Comparison of ENCODE assay signal across 20 mouse cellular contexts in genomic region chr11:53616748-53617558, GRCm38 (mm10). TPM values are rescaled to one million over a fixed set of nuclear protein-coding genes. Genes with fewer than 3 reads are reported as not detected.
DNase-seq lines count a peak whose midpoint lies in the region; ATAC-seq and TF ChIP-seq lines count a peak whose summit lies in the region.
"Had no signal": no experiment of that assay in that cellular context is flagged by ENCODE, and none has a peak within 500 bp of the region (broad histone marks: within the 10 kb centered on the region; RNA-seq: fewer than 3 reads in every experiment).

No protein-coding gene starts in this region.

- H3K4me3 ChIP-seq in bone marrow, adult 2 months (replicated peaks; ENCODE audit: control insufficient read depth, low read depth, low read length), result peak overlapping the region; percentile 51
- peak overlapping the region; percentile 16; the same call in 1 of the 2 replicates for H3K4me3 ChIP-seq in liver, embryonic 12.5 days
- H3K4me3 ChIP-seq: embryonic facial prominence, embryonic 12.5 days; heart, embryonic 12.5 days; hindbrain, embryonic 12.5 days; neural tube, embryonic 12.5 days had no signal

- no peaks in the 10 kb centered on the region for H3K36me3 ChIP-seq in liver, embryonic 12.5 days
- H3K36me3 ChIP-seq: embryonic facial prominence, embryonic 12.5 days; heart, embryonic 12.5 days; hindbrain, embryonic 12.5 days; neural tube, embryonic 12.5 days had no signal

- ATAC-seq in CD4-positive, CD25-positive, alpha-beta regulatory T cell, adult 4 months, result peak; percentile 43
- ATAC-seq in liver, embryonic 12.5 days, result peak; percentile 48
- ATAC-seq: activated CD4-positive, CD25-positive, alpha-beta regulatory T cell, adult 4 months had no signal

- 0 out of 2 replicates have a peak overlapping the region, but pooled peaks have one; percentile 32 for H3K9ac ChIP-seq in liver, embryonic 12.5 days
- H3K9ac ChIP-seq: embryonic facial prominence, embryonic 12.5 days; heart, embryonic 12.5 days; hindbrain, embryonic 12.5 days; lung, embryonic 14.5 days; neural tube, embryonic 12.5 days had no signal

- DNase-seq in skeletal muscle tissue, adult 2 months (ENCODE audit: low read depth, low spot score), result peak; percentile 26
- no peak for DNase-seq in left cerebral cortex, postnatal 25 days (ENCODE audit: low spot score in 2 of 2)
- DNase-seq in right cerebral cortex, postnatal 4 days, result no peak
- no peak for DNase-seq in thymus, postnatal 10 days (ENCODE audit: low spot score in 2 of 2)
- DNase-seq: cerebellum, postnatal 25 days; kidney, adult 8-10 months; lung, embryonic 14.5 days; midbrain, embryonic 14.5 days; thymus, postnatal 14 days had no signal

- no peak for TF ChIP-seq POLR2A in bone marrow, adult 2 months (IDR thresholded peaks at IDR 0.05; ENCODE audit: borderline replicate concordance, control insufficient read depth, low read depth, low read length)

- peak overlapping the region; percentile 49 for H3K4me2 ChIP-seq in liver, embryonic 12.5 days
- H3K4me2 ChIP-seq: embryonic facial prominence, embryonic 12.5 days; heart, embryonic 12.5 days; hindbrain, embryonic 12.5 days; lung, embryonic 14.5 days; neural tube, embryonic 12.5 days had no signal

- 59% methylated on average over 8 of the region's 8 CpGs for WGBS in bone marrow, adult 2 months
- WGBS in liver, embryonic 12.5 days (ENCODE audit: insufficient replicate concordance), result 53% methylated on average over 8 of the region's 8 CpGs

- H3K4me1 ChIP-seq in bone marrow, adult 2 months (ENCODE audit: control insufficient read depth, insufficient read depth, low read length), result peaks cover under 1% of the 10 kb centered on the region; the same call in 1 of the 2 replicates
- H3K4me1 ChIP-seq in liver, embryonic 12.5 days, result peaks cover 79% of the 10 kb centered on the region
- H3K4me1 ChIP-seq: embryonic facial prominence, embryonic 12.5 days; hindbrain, embryonic 12.5 days; neural tube, embryonic 12.5 days had no signal

- intact Hi-C loops in left cerebral cortex, postnatal 25 days (cut with DNase I), result no loop called here

- 0 out of 2 replicates have a peak overlapping the region, but pooled peaks have one; percentile 47 for H3K27ac ChIP-seq in bone marrow, adult 2 months (ENCODE audit: control insufficient read depth, insufficient read depth, low read depth, low read length, poor library complexity)
- peak overlapping the region; percentile 73 for H3K27ac ChIP-seq in liver, embryonic 12.5 days
- H3K27ac ChIP-seq: embryonic facial prominence, embryonic 12.5 days; hindbrain, embryonic 12.5 days; neural tube, embryonic 12.5 days had no signal

- no peaks in the 10 kb centered on the region for H3K9me3 ChIP-seq in liver, embryonic 12.5 days (replicated peaks)
- H3K9me3 ChIP-seq: embryonic facial prominence, embryonic 12.5 days; heart, embryonic 12.5 days; hindbrain, embryonic 12.5 days; neural tube, embryonic 12.5 days had no signal

- no peak for TF ChIP-seq CTCF in bone marrow, adult 2 months (IDR thresholded peaks at IDR 0.05; ENCODE audit: control insufficient read depth, insufficient read depth, low read length)

- H3K27me3 ChIP-seq in liver, embryonic 12.5 days (replicated peaks), result no peaks in the 10 kb centered on the region
- H3K27me3 ChIP-seq: embryonic facial prominence, embryonic 12.5 days; heart, embryonic 12.5 days; hindbrain, embryonic 12.5 days; neural tube, embryonic 12.5 days had no signal

RNA-seq across cellular contexts. Expression of gene Il4, which starts 1.5 kb away (rescaled TPM):
- 1 to 10 TPM; 3.1 to 4.0 TPM for polyA plus RNA-seq in CD4-positive, CD25-positive, alpha-beta regulatory T cell, adult 4 months (2017; shearing (Covaris generic))
- polyA plus RNA-seq in bone marrow, adult 2 months (2011; ENCODE audit: insufficient read depth, insufficient read length, low replicate concordance, missing spikeins), result not detected in 2 replicates
- polyA plus RNA-seq in liver, embryonic 12.5 days (2016; fragmentation: Nextera tagmentation; extraction: Ambion mirVana), result 0.81 TPM in 2 replicates
- total RNA-seq in left cerebral cortex, postnatal 25 days (2021), result not detected
- total RNA-seq: gastrocnemius, adult 8-10 months had no signal

RNA-seq across cellular contexts. Expression of gene Il13, which starts 17.5 kb away (rescaled TPM):
- not detected for polyA plus RNA-seq in CD4-positive, CD25-positive, alpha-beta regulatory T cell, adult 4 months (2017; shearing (Covaris generic))
- not detected in 2 replicates for polyA plus RNA-seq in bone marrow, adult 2 months (2011; ENCODE audit: insufficient read depth, insufficient read length, low replicate concordance, missing spikeins)
- not detected in 2 replicates for polyA plus RNA-seq in liver, embryonic 12.5 days (2016; fragmentation: Nextera tagmentation; extraction: Ambion mirVana)
- not detected for total RNA-seq in left cerebral cortex, postnatal 25 days (2021)
- total RNA-seq: gastrocnemius, adult 8-10 months; left cerebral cortex, adult 8-10 months had no signal
- polyA plus RNA-seq: activated CD4-positive, CD25-positive, alpha-beta regulatory T cell, adult 4 months; embryonic facial prominence, embryonic 12.5 days; forebrain, embryonic 11.5 days; heart, embryonic 12.5 days; hindbrain, embryonic 12.5 days; lung, embryonic 14.5 days; midbrain, embryonic 14.5 days; neural tube, embryonic 12.5 days had no signal

RNA-seq across cellular contexts. Expression of gene Kif3a, which starts 49.8 kb away (rescaled TPM):
- 1 to 10 TPM; 8.1 to 8.7 TPM for polyA plus RNA-seq in CD4-positive, CD25-positive, alpha-beta regulatory T cell, adult 4 months (2017; shearing (Covaris generic))
- polyA plus RNA-seq in bone marrow, adult 2 months (2011; ENCODE audit: insufficient read depth, insufficient read length, low replicate concordance, missing spikeins), result 3.7 and 4.5 TPM in 2 replicates
- 13.7 and 14.5 TPM in 2 replicates for polyA plus RNA-seq in liver, embryonic 12.5 days (2016; fragmentation: Nextera tagmentation; extraction: Ambion mirVana)
- total RNA-seq in left cerebral cortex, postnatal 25 days (2021), result 100 to 1,000 TPM; 129 to 130 TPM
